Mouse (Mus musculus) bone marrow, adult 2 months (tissue): Measurements from ENCODE around the gene 1110032A03Rik.

Experiments used
- CTCF ChIP-seq: fragments of 200-500 bp; IDR thresholded peaks from 2 replicates; pipeline ENCODE4 v1.5.1; 2011; ENCODE audit warnings: low read length, control low read depth; ENCODE audit not compliant: control insufficient read depth, insufficient read depth
- POLR2A ChIP-seq: fragments of 200-500 bp; IDR thresholded peaks from 2 replicates; pipeline ENCODE4 v1.6.1; 2011; ENCODE audit warnings: low read depth, mild to moderate bottlenecking, control low read depth, low read length, borderline replicate concordance; ENCODE audit not compliant: control insufficient read depth

GRCm38 (mm10) chr9:50727171-50727924 is 48.0 kb downstream of the 1110032A03Rik start:
- no peak for TF ChIP-seq CTCF
- no peak for TF ChIP-seq POLR2A
